Mouse (Mus musculus) limb, embryonic 13.5 days (tissue): Measurements from ENCODE around the gene Eftud2. TPM values are rescaled to one million over a fixed set of nuclear protein-coding genes. Genes with fewer than 3 reads are reported as not detected.

Source experiments
- ATAC-seq: fragments of 200-750 bp; cut with Nextera tagmentation; 2 replicates; pipeline ENCODE4 v1.8.0; 2017; ENCODE audit warnings: low read depth, moderate number of reproducible peaks, moderate TSS enrichment; ENCODE audit not compliant: low FRiP score
- H3K27ac ChIP-seq: fragments of 300-500 bp; sonication (generic); 2 replicates; pipeline ENCODE4 v1.5.1; 2015; ENCODE audit warnings: inconsistent platforms, mild to moderate bottlenecking, moderate library complexity
- H3K27me3 ChIP-seq: fragments of 300-500 bp; sonication (generic); 2 replicates; pipeline ENCODE4 v1.6.1; 2015; ENCODE audit warnings: mild to moderate bottlenecking, inconsistent platforms
- H3K36me3 ChIP-seq: fragments of 300-500 bp; sonication (generic); 2 replicates; pipeline ENCODE4 v1.6.1; 2015; ENCODE audit warnings: inconsistent platforms, mild to moderate bottlenecking, moderate library complexity
- H3K4me1 ChIP-seq: fragments of 300-500 bp; sonication (generic); 2 replicates; pipeline ENCODE4 v1.6.1; 2015; ENCODE audit warnings: inconsistent platforms
- H3K4me2 ChIP-seq: fragments of 300-500 bp; sonication (generic); replicated peaks from 2 replicates; pipeline ENCODE4 v1.6.1; 2015; ENCODE audit warnings: inconsistent platforms, mild to moderate bottlenecking, moderate library complexity
- H3K4me3 ChIP-seq: fragments of 300-500 bp; sonication (generic); 2 replicates; pipeline ENCODE4 v1.5.1; 2015; ENCODE audit warnings: moderate library complexity, mild to moderate bottlenecking, inconsistent platforms
- H3K9ac ChIP-seq: fragments of 300-500 bp; sonication (generic); 2 replicates; pipeline ENCODE4 v1.6.1; 2015; ENCODE audit warnings: mild to moderate bottlenecking, inconsistent platforms
- H3K9me3 ChIP-seq: fragments of 300-500 bp; sonication (generic); 2 replicates; pipeline ENCODE4 v1.6.1; 2016; ENCODE audit warnings: inconsistent platforms
- WGBS: fragments of 180-500 bp; shearing (Covaris S2); methylation state at CpG from one replicate; pipeline ENCODE4 v1.1.7; 2015; 5-methylcytosine and 5-hydroxymethylcytosine counted together
- polyA plus RNA-seq: library from polyadenylated mRNA; unstranded; fragments of >200 nt; fragmentation: Nextera tagmentation; extraction: Ambion mirVana; gene quantifications from 2 replicates; pipeline ENCODE4 v1.2.1, GENCODE M21; 2015

Gene Eftud2
- polyA plus RNA-seq = 193 and 199 TPM in 2 replicates

GRCm38 (mm10) chr11:102880585-102881313 is at the start of gene Eftud2, which contains the start of gene Ccdc103:
TSS of gene Eftud2 (minus strand) at chr11:102880985.
TSS of gene Ccdc103 (plus strand) at chr11:102881204.
- H3K4me1 ChIP-seq = peaks cover 16% of the 10 kb centered on the region
- H3K9me3 ChIP-seq = no peaks in the 10 kb centered on the region
- peak within 1 kb of the TSS; percentile 80 for H3K27ac ChIP-seq
- peak; percentile 90 for ATAC-seq
- 0% methylated on average over 62 of the region's 62 CpGs for WGBS
- peaks cover 19% of the 10 kb centered on the region for H3K27me3 ChIP-seq
- peak within 1 kb of the TSS; percentile 78 for H3K4me2 ChIP-seq
- peak within 1 kb of the TSS; percentile 82 for H3K4me3 ChIP-seq
- peaks cover 18% of the 10 kb centered on the region for H3K36me3 ChIP-seq
- peak within 1 kb of the TSS; percentile 89 for H3K9ac ChIP-seq

- Histone ChIP-seq H3K27me3 (no peaks in the 10 kb centered on the region), H3K9me3 (no peaks in the 10 kb centered on the region), H3K36me3 (peaks cover 7% of the 10 kb centered on the region; the same call in 1 of the 2 replicates), H3K27ac (peak overlapping the region; percentile 88), H3K4me3 (peak overlapping the region; percentile 73), H3K4me2 (peak overlapping the region; percentile 78), H3K4me1 (peaks cover 33% of the 10 kb centered on the region), H3K9ac (peak overlapping the region; percentile 75)
- WGBS = 3% methylated on average over 10 of the region's 10 CpGs
- ATAC-seq = peak; percentile 29; the same call in 1 of the 2 replicates
Measured at GRCm38 (mm10) chr11:102925351-102925717, 44.5 kb upstream of the Eftud2 start.

GRCm38 (mm10) chr11:102924557-102925350 is 44.0 kb upstream of the Eftud2 start, which contains the start of gene Kif18b:
TSS of gene Kif18b (minus strand) at chr11:102925124.
- H3K27ac ChIP-seq = peak within 1 kb of the TSS; percentile 88
- ATAC-seq = peak; percentile 95
- H3K9ac ChIP-seq = peak within 1 kb of the TSS; percentile 75
- peaks cover 7% of the 10 kb centered on the region; the same call in 1 of the 2 replicates for H3K36me3 ChIP-seq
- under 1% methylated on average over 62 of the region's 62 CpGs for WGBS
- H3K4me1 ChIP-seq = peaks cover 33% of the 10 kb centered on the region
- H3K4me2 ChIP-seq = peak within 1 kb of the TSS; percentile 78
- peak within 1 kb of the TSS; percentile 73 for H3K4me3 ChIP-seq
- H3K9me3 ChIP-seq = no peaks in the 10 kb centered on the region
- no peaks in the 10 kb centered on the region for H3K27me3 ChIP-seq

- 61% methylated on average over 6 of the region's 6 CpGs for WGBS
- Histone ChIP-seq H3K27ac (no peak overlapping the region), H3K4me2 (0 out of 2 replicates have a peak overlapping the region, but pooled peaks have one; percentile 12), H3K4me1 (peaks cover 33% of the 10 kb centered on the region), H3K9me3 (no peaks in the 10 kb centered on the region), H3K27me3 (no peaks in the 10 kb centered on the region), H3K9ac (0 out of 2 replicates have a peak overlapping the region, but pooled peaks have one; percentile 13), H3K4me3 (no peak overlapping the region), H3K36me3 (peaks cover 8% of the 10 kb centered on the region; the same call in 1 of the 2 replicates)
- no peak for ATAC-seq
Measured at GRCm38 (mm10) chr11:102921491-102921890, 40.7 kb upstream of the Eftud2 start.

- Histone ChIP-seq H3K9me3 (no peaks in the 10 kb centered on the region), H3K27me3 (no peaks in the 10 kb centered on the region), H3K36me3 (peaks cover 42% of the 10 kb centered on the region), H3K4me3 (no peak overlapping the region), H3K4me1 (peaks cover 22% of the 10 kb centered on the region), H3K4me2 (no peak overlapping the region), H3K27ac (no peak overlapping the region), H3K9ac (no peak overlapping the region)
- WGBS = 86% methylated on average over 4 of the region's 4 CpGs
- no peak for ATAC-seq
Measured at GRCm38 (mm10) chr11:102918077-102918476, 37.3 kb upstream of the Eftud2 start.

- H3K9ac ChIP-seq = no peak overlapping the region
- H3K36me3 ChIP-seq = peaks cover 60% of the 10 kb centered on the region
- H3K27me3 ChIP-seq = no peaks in the 10 kb centered on the region
- H3K4me2 ChIP-seq = no peak overlapping the region
- ATAC-seq = no peak
- WGBS = 87% methylated on average over 9 of the region's 9 CpGs
- H3K4me1 ChIP-seq = no peaks in the 10 kb centered on the region
- no peaks in the 10 kb centered on the region for H3K9me3 ChIP-seq
- H3K27ac ChIP-seq = no peak overlapping the region
- no peak overlapping the region for H3K4me3 ChIP-seq
Measured at GRCm38 (mm10) chr11:102915380-102915779, 34.6 kb upstream of the Eftud2 start.

- WGBS = 75% methylated on average over 7 of the region's 7 CpGs
- H3K27me3 ChIP-seq = no peaks in the 10 kb centered on the region
- no peaks in the 10 kb centered on the region for H3K9me3 ChIP-seq
- H3K4me1 ChIP-seq = no peaks in the 10 kb centered on the region
- H3K4me2 ChIP-seq = no peak overlapping the region
- H3K27ac ChIP-seq = no peak overlapping the region
- H3K4me3 ChIP-seq = no peak overlapping the region
- no peak overlapping the region for H3K9ac ChIP-seq
- H3K36me3 ChIP-seq = peaks cover 97% of the 10 kb centered on the region
- ATAC-seq = no peak
Measured at GRCm38 (mm10) chr11:102911376-102911775, 30.6 kb upstream of the Eftud2 start.

GRCm38 (mm10) chr11:102903654-102904053 is 22.9 kb upstream of the Eftud2 start:
- H3K4me2 ChIP-seq = no peak overlapping the region
- H3K27me3 ChIP-seq = 0 out of 2 replicates have a peak, but pooled peaks cover 4% of the 10 kb centered on the region
- no peak overlapping the region for H3K4me3 ChIP-seq
- no peak overlapping the region for H3K9ac ChIP-seq
- WGBS = 77% methylated on average over 7 of the region's 7 CpGs
- H3K4me1 ChIP-seq = no peaks in the 10 kb centered on the region
- H3K9me3 ChIP-seq = no peaks in the 10 kb centered on the region
- peaks cover 39% of the 10 kb centered on the region for H3K36me3 ChIP-seq
- no peak overlapping the region for H3K27ac ChIP-seq
- ATAC-seq = no peak

- H3K36me3 ChIP-seq = peaks cover 23% of the 10 kb centered on the region
- no peak overlapping the region for H3K9ac ChIP-seq
- H3K4me3 ChIP-seq = no peak overlapping the region
- H3K27ac ChIP-seq = no peak overlapping the region
- H3K4me2 ChIP-seq = no peak overlapping the region
- H3K9me3 ChIP-seq = no peaks in the 10 kb centered on the region
- WGBS = 80% methylated on average over 5 of the region's 5 CpGs
- no peak for ATAC-seq
- 0 out of 2 replicates have a peak, but pooled peaks cover 6% of the 10 kb centered on the region for H3K27me3 ChIP-seq
- no peaks in the 10 kb centered on the region for H3K4me1 ChIP-seq
Measured at GRCm38 (mm10) chr11:102902107-102902506, 21.3 kb upstream of the Eftud2 start.

GRCm38 (mm10) chr11:102901199-102901598 is 20.4 kb upstream of the Eftud2 start:
- Histone ChIP-seq H3K4me2 (no peak overlapping the region), H3K27ac (no peak overlapping the region), H3K4me1 (no peaks in the 10 kb centered on the region), H3K36me3 (peaks cover 14% of the 10 kb centered on the region), H3K27me3 (peaks cover 15% of the 10 kb centered on the region), H3K4me3 (no peak overlapping the region), H3K9ac (no peak overlapping the region), H3K9me3 (no peaks in the 10 kb centered on the region)
- 74% methylated on average over 4 of the region's 4 CpGs for WGBS
- ATAC-seq = 0 out of 2 replicates have a peak, but pooled peaks have one; percentile 27

GRCm38 (mm10) chr11:102900763-102901162 is 20.0 kb upstream of the Eftud2 start, which contains the start of gene Gfap:
TSS of gene Gfap (minus strand) at chr11:102900912.
- Histone ChIP-seq H3K9ac (peak within 1 kb of the TSS; percentile 35; the same call in 1 of the 2 replicates), H3K4me2 (no peak within 1 kb of the TSS), H3K4me1 (no peaks in the 10 kb centered on the region), H3K27ac (no peak within 1 kb of the TSS), H3K4me3 (no peak within 1 kb of the TSS), H3K36me3 (peaks cover 10% of the 10 kb centered on the region), H3K27me3 (peaks cover 19% of the 10 kb centered on the region), H3K9me3 (no peaks in the 10 kb centered on the region)
- ATAC-seq = peak; percentile 52
- 12% methylated on average over 7 of the region's 7 CpGs for WGBS

GRCm38 (mm10) chr11:102898408-102898807 is 17.6 kb upstream of the Eftud2 start:
- H3K36me3 ChIP-seq = no peaks in the 10 kb centered on the region
- H3K4me1 ChIP-seq = peaks cover 5% of the 10 kb centered on the region; the same call in 1 of the 2 replicates
- WGBS = 76% methylated on average over 9 of the region's 9 CpGs
- ATAC-seq = no peak
- no peak overlapping the region for H3K27ac ChIP-seq
- H3K27me3 ChIP-seq = peaks cover 43% of the 10 kb centered on the region
- H3K4me3 ChIP-seq = no peak overlapping the region
- no peak overlapping the region for H3K4me2 ChIP-seq
- 0 out of 2 replicates have a peak overlapping the region, but pooled peaks have one; percentile 39 for H3K9ac ChIP-seq
- no peaks in the 10 kb centered on the region for H3K9me3 ChIP-seq
